Mouse (Mus musculus) neural tube, embryonic 15.5 days (tissue): Measurements from ENCODE around the gene Gm6880. TPM values are rescaled to one million over a fixed set of nuclear protein-coding genes. Genes with fewer than 3 reads are reported as not detected.
"Not testable (repeated sequence)": the region's sequence is repeated elsewhere in the genome, so short reads cannot be mapped to it uniquely, and the experiment has no call there.

Experiments used
- ATAC-seq: fragments of 200-750 bp; cut with Nextera tagmentation; 2 replicates; pipeline ENCODE4 v1.8.0; 2017; ENCODE audit warnings: mild to moderate bottlenecking, moderate TSS enrichment, moderate library complexity; ENCODE audit not compliant: low FRiP score
- H3K27ac ChIP-seq: fragments of 300-500 bp; sonication (generic); replicated peaks from 2 replicates; pipeline ENCODE4 v1.5.1; 2015; ENCODE audit warnings: mild to moderate bottlenecking, inconsistent platforms
- H3K27me3 ChIP-seq: fragments of 300-500 bp; sonication (generic); replicated peaks from 2 replicates; pipeline ENCODE4 v1.6.1; 2015; ENCODE audit warnings: inconsistent platforms
- H3K36me3 ChIP-seq: fragments of 300-500 bp; sonication (generic); 2 replicates; pipeline ENCODE4 v1.6.1; 2015; ENCODE audit warnings: inconsistent platforms
- H3K4me1 ChIP-seq: fragments of 300-500 bp; sonication (generic); 2 replicates; pipeline ENCODE4 v1.6.1; 2015; ENCODE audit warnings: inconsistent platforms
- H3K4me2 ChIP-seq: fragments of 300-500 bp; sonication (generic); 2 replicates; pipeline ENCODE4 v1.6.1; 2015; ENCODE audit warnings: inconsistent platforms, mild to moderate bottlenecking, moderate library complexity
- H3K4me3 ChIP-seq: fragments of 300-500 bp; sonication (generic); replicated peaks from 2 replicates; pipeline ENCODE4 v1.5.1; 2015; ENCODE audit warnings: mild to moderate bottlenecking, inconsistent platforms
- H3K9ac ChIP-seq: fragments of 300-500 bp; sonication (generic); replicated peaks from 2 replicates; pipeline ENCODE4 v1.6.1; 2015; ENCODE audit warnings: mild to moderate bottlenecking, inconsistent platforms
- H3K9me3 ChIP-seq: fragments of 300-500 bp; sonication (generic); replicated peaks from 2 replicates; pipeline ENCODE4 v1.6.1; 2016; ENCODE audit warnings: inconsistent platforms
- WGBS: fragments of 180-500 bp; shearing (Covaris S2); methylation state at CpG from one replicate; pipeline ENCODE4 v1.1.7; 2015; ENCODE audit warnings: mixed read lengths; 5-methylcytosine and 5-hydroxymethylcytosine counted together
- polyA plus RNA-seq: library from polyadenylated mRNA; unstranded; fragments of >200 nt; fragmentation: Nextera tagmentation; extraction: Ambion mirVana; gene quantifications from 2 replicates; pipeline ENCODE4 v1.2.1, GENCODE M21; 2015

Gm6880 gene
- polyA plus RNA-seq: not detected in 2 replicates

- not testable (repeated sequence) for H3K4me2 ChIP-seq, H3K36me3 ChIP-seq, H3K4me3 ChIP-seq, H3K4me1 ChIP-seq, H3K27ac ChIP-seq, H3K9me3 ChIP-seq, ATAC-seq, H3K9ac ChIP-seq, H3K27me3 ChIP-seq
- 81% methylated on average over 13 of the region's 14 CpGs for WGBS
Observed at GRCm38 (mm10) chrX:74481349-74481885, at the start of gene Gm6880. Gene Gm6880, minus strand, starts transcription at chrX:74481399.

GRCm38 (mm10) chrX:74517461-74517860 is 36.3 kb upstream of the Gm6880 start:
- not testable (repeated sequence) for H3K9me3 ChIP-seq, H3K4me2 ChIP-seq, H3K27me3 ChIP-seq, H3K4me1 ChIP-seq, H3K4me3 ChIP-seq, H3K9ac ChIP-seq, H3K27ac ChIP-seq, H3K36me3 ChIP-seq, ATAC-seq

GRCm38 (mm10) chrX:74497131-74497530 is 15.9 kb upstream of the Gm6880 start:
- Histone ChIP-seq H3K4me2 (no peak overlapping the region), H3K27ac (no peak overlapping the region), H3K9me3 (no peaks in the 10 kb centered on the region), H3K4me3 (no peak overlapping the region), H3K4me1 (no peaks in the 10 kb centered on the region), H3K9ac (no peak overlapping the region), H3K36me3 (no peaks in the 10 kb centered on the region), H3K27me3 (no peaks in the 10 kb centered on the region)
- ATAC-seq: no peak
- WGBS: 64% methylated on average over 1 of the region's 1 CpGs

GRCm38 (mm10) chrX:74452773-74453172 is 28.4 kb downstream of the Gm6880 start:
- no peaks in the 10 kb centered on the region; the same call in 1 of the 2 replicates for H3K36me3 ChIP-seq
- H3K4me1 ChIP-seq: no peaks in the 10 kb centered on the region
- no peak overlapping the region for H3K4me2 ChIP-seq
- no peaks in the 10 kb centered on the region for H3K27me3 ChIP-seq
- 13% methylated on average over 4 of the region's 4 CpGs for WGBS
- ATAC-seq: no peak; the same call in 1 of the 2 replicates
- no peak overlapping the region for H3K27ac ChIP-seq
- H3K9ac ChIP-seq: no peak overlapping the region
- H3K4me3 ChIP-seq: no peak overlapping the region
- no peaks in the 10 kb centered on the region for H3K9me3 ChIP-seq

GRCm38 (mm10) chrX:74451157-74451912 is 29.9 kb downstream of the Gm6880 start:
- Histone ChIP-seq H3K9me3 (no peaks in the 10 kb centered on the region), H3K36me3 (no peaks in the 10 kb centered on the region; the same call in 1 of the 2 replicates), H3K4me1 (no peaks in the 10 kb centered on the region), H3K9ac (no peak overlapping the region), H3K4me2 (no peak overlapping the region), H3K27me3 (no peaks in the 10 kb centered on the region), H3K27ac (no peak overlapping the region), H3K4me3 (no peak overlapping the region)
- ATAC-seq: no peak
- 84% methylated on average over 4 of the region's 4 CpGs for WGBS

Other genes with a start within 250 kb of the Gm6880 start
- 67.3 and 100 TPM in 2 replicates for gene Flna, start 231.6 kb downstream of the Gm6880 start, polyA plus RNA-seq
- gene Emd, start 226.7 kb downstream of the Gm6880 start, polyA plus RNA-seq: 13.2 and 17.9 TPM in 2 replicates
- 436 and 510 TPM in 2 replicates for gene Rpl10, start 210.6 kb downstream of the Gm6880 start, polyA plus RNA-seq
- 84.0 and 87.7 TPM in 2 replicates for gene Taz, start 199.5 kb downstream of the Gm6880 start, polyA plus RNA-seq
- 5.1 and 7.8 TPM in 2 replicates for gene Dnase1l1, start 199.1 kb downstream of the Gm6880 start, polyA plus RNA-seq
- gene Atp6ap1, start 184.3 kb downstream of the Gm6880 start, polyA plus RNA-seq: 283 and 302 TPM in 2 replicates
- 798 and 909 TPM in 2 replicates for gene Gdi1, start 176.4 kb downstream of the Gm6880 start, polyA plus RNA-seq
- gene Fam50a, start 168.4 kb downstream of the Gm6880 start, polyA plus RNA-seq: 60.0 and 62.1 TPM in 2 replicates
- 33.8 and 41.9 TPM in 2 replicates for gene Plxna3, start 152.3 kb downstream of the Gm6880 start, polyA plus RNA-seq
- gene Lage3, start 127.8 kb downstream of the Gm6880 start, polyA plus RNA-seq: 77.5 and 86.0 TPM in 2 replicates
- 65.9 and 68.3 TPM in 2 replicates for gene Ubl4a, start 108.2 kb downstream of the Gm6880 start, polyA plus RNA-seq
- gene Slc10a3, start 108.0 kb downstream of the Gm6880 start, polyA plus RNA-seq: 8.9 and 9.5 TPM in 2 replicates
- 36.6 TPM in 2 replicates for gene Fam3a, start 88.1 kb downstream of the Gm6880 start, polyA plus RNA-seq
- 14.1 and 15.8 TPM in 2 replicates for gene Ikbkg, start 88.1 kb downstream of the Gm6880 start, polyA plus RNA-seq
- gene G6pdx, start 52.2 kb downstream of the Gm6880 start, polyA plus RNA-seq: 43.4 and 50.2 TPM in 2 replicates
- gene Olfr1326-ps1, start 93.5 kb upstream of the Gm6880 start, polyA plus RNA-seq: not detected in 2 replicates
- not detected in 2 replicates for gene Olfr1325, start 111.3 kb upstream of the Gm6880 start, polyA plus RNA-seq
- 0.22 TPM in 1 of 2 replicates, not detected in the other for gene Gm5640, start 164.2 kb upstream of the Gm6880 start, polyA plus RNA-seq